Mouse (Mus musculus) adrenal gland, postnatal 25 days (tissue): ENCODE data around the gene Rpl10a. TPM values are rescaled to one million over a fixed set of nuclear protein-coding genes. Genes with fewer than 3 reads are reported as not detected.
A peak's percentile ranks its signal among the peaks of the same experiment; 100 is the strongest.
"Not testable (repeated sequence)": the region's sequence is repeated elsewhere in the genome, so short reads cannot be mapped to it uniquely, and the experiment has no call there.

Source experiments
- DNase-seq: peaks from one replicate; pipeline ENCODE4 v3.0.0; 2021; ENCODE audit warnings: mixed read lengths
- total RNA-seq: library from RNA; stranded (reverse); gene quantifications from 2 replicates; pipeline ENCODE4 v1.2.3, GENCODE M21; 2021

Rpl10a gene
- total RNA-seq, 1 experiment from 2014 or later: 848 TPM

DNA sequence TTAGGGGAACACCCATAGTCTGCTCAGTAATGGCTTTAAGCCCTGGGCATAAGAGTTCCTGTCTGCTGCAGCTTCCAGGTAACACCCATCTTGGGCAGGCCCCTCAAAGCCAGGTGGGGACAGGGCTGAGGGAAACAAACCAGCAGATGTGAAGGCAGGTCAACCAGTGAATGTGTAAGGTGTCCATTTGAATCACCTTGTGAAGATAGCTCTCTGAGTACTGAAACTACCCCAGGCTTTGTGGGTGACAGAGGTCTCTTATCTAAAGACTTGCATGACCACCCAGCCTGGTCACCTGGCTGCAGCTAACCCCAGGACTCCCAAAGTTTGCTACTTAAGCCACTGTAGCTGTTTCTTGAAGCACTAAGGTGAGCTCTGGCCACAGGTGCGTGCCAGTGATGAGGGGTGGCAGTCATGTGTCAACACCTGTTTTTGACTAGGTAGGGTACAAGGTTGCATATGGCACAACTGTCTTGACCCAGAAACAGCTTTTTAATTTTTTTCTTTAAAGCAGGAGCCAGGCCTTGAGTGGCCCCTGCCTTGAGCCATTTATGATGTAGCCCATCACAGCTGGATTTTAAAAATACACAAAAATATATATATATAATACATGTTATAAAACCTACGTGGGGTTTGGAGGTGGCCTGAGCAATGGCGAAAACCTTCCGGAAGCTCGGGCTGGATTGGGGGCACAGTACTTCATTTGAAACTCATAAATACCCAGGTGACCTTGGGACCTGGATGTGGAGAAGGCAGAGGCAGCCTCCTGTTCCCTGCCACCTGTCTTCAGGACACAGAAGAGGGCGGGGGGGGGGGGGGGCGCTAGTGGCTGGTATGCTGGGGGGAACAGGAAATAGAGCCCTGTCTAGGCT is 3.2 kb downstream of the Rpl10a start:
- no peak for DNase-seq

DNA sequence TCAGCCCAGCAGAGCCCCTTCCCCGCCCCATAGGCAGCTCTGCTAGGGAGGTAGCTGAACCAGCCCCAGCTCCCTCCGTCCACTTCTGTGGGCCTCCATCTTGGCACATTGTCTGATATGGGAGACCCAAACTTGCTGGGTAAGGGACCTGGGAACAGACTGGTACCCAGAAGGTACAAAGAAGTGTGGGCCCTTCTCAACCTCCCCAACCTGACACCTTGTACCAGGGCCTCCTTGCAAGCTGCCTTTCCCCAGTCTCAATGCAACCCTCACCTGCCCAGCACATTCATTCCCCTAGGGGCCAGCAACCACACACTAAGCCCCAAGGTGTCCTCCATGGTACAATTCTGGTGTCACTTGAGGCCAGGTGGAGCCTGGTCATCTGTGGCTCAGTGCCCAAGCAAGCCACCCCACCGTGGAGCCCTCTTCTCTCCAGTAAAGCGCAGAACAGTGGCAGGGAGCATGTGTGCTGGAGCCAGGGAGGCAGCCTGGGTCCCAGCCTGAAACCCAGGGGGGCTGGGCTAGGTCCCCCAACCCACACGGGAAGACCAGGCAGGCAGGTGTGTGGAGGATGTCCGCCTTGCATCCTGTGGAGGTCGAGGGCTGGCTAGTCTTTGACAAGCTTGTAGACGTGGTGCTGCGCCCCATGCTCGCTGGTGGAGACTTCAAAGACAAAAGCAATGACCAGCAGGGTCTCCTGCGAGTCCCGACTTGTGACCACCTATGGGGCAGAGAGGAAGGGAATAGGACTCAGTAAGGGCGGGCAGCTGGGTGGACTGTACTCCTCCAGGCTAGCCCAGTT is 4.0 kb downstream of the Rpl10a start:
- no peak for DNase-seq

DNA sequence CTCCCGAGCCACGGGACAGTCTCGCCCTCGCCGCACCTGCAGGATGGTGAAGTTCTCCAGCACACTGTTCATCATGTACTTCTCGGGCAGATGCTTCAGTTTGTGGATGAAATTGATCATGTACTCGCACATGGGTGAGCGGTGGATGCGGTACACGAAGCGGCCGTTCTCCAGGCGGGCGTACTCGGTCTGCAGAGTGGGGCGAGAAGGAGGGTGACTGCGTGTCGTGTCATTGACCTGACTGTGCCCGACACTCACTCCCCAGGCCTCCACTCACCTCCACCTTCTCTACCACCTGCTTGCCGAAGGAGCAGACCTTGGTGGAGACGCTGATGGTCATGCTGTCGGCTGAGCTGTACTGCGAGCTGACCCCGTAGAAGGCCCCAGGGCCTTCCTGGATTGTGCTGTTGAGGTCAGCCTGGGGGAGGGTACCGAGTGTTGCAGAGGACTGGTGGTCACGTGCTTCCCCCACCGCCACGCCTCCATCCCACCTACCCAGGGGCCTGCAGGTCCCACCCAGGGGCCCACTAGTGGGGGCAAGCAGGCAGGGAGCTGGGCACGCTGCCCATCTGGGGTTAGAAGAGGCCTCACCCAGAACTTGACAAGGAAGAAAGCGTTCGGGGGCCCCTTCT is 4.8 kb downstream of the Rpl10a start:
- no peak for DNase-seq

DNA sequence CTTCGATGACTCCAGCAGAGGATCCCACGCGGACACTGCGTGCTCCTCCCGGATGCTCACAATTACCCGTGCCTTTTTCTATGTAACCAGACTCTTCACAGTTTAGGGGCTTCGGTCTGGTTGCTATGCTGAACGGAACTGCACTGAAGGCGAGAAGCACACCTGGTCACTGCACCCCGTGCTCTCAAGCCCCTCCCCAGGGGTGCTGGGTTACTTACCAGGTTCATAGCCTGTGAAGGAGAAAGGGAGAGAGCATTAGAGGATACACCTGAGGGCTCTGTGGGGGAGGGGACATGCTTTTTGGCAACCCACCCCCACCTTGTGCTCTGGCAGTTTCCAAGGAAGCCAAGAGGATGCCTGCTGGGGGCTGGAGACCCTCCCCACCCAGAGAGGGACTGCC is 7.0 kb downstream of the Rpl10a start:
- no peak for DNase-seq

DNA sequence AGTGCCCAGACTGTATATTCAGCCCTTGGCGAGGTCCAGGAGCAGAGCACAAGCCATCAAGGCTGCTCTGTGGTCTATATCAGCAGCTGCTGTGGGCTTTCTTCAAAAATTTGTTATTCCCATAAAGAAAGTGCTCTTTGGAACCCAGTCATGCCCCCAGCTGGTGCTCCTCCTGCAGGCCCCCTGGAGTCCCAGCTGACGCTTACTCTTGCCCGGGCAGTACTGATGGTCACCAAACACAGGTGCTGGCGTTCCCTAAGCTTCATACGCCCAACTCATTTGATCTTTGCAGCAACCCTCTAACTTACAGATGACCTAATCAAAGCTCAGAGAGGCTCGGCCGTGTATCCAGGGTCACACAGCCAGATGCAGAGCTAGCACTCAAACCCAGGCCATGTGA is 9.3 kb downstream of the Rpl10a start:
- no peak for DNase-seq

DNA sequence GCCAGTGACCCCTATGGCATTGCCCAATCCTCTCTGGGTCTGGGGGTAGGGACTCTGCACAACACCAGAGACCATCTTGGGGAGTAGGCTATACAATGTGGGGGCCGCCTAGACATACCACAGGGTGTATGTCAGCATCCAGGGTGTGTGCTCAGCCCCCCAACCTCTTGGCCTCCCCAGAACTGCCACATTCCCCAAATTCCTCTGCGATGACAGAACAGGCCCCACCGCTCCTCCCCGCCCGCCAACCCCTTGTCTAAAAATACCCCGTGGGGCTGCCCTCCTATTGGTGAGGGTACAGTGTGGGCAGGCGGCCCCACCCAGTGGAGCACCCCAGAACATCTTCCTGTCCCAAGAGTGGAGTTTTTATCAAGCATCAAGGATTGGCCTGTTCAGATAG is 12.3 kb downstream of the Rpl10a start:
- DNase-seq: no peak

DNA sequence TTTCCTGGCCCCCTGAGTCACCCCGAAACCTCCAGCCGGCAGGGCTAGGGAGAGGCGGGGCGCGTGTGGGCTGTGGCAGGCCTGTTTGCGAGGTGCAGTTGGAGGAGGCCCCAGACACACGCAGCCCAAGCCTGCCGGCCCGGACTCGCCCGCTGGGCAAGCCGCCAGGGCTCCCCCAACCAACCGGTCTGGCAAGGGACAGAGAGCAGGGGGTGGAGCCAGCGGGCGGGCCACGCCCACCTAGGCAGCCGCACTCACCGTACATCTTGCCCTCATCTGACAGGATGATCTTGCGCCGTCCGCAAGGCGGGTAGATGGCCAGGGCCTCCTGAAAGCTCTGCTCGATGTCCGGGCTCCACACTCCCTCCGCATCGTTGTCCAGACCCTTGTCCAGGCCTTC is 12.8 kb downstream of the Rpl10a start:
- peak; percentile 79 for DNase-seq

DNA sequence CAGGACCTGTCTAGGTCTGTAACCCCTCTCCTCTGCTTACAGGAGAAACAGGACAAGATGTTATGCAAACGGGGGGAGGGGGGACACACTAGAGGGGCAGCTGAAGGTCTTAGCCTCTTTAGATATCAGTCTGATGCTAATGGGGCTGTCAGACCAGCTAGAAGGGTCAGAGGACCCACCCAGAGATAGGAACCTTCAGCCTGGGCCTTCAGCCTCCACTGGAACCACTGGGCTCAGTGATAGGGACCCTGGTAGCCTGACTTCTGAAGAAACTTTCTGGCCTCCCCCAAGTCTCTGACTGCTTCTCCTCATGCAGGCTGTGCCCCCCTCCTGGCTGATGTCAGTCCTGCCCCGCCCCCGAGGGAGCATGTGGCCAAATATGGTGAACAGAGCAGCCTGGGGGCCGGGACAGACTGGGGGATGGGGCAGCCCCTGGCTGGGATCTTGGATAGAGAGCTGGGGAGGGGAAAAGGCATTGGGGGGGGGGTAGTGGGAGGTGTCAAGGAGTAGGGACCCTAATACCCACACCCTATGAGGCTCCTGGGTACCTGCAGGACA is 15.9 kb downstream of the Rpl10a start:
- DNase-seq: no peak

DNA sequence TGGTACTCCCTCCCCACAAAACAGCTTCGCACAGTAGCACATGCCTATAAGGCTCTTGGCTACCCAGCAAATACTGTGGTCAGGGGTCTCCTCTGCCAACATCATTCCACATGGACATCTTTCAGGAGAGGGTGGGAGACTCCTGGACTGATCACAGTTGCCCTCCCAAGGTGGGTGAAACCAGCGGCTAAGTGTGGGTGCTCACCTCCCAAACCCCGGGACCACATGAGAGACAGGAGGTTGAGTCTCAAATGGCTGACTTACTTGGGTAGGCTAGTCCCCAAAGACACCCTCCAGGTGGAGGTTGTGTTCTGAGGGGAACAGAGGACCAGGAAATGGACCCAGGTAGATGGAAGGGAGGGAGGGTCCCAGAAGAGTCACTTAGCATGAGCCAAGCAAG is 16.4 kb downstream of the Rpl10a start:
- no peak for DNase-seq

DNA sequence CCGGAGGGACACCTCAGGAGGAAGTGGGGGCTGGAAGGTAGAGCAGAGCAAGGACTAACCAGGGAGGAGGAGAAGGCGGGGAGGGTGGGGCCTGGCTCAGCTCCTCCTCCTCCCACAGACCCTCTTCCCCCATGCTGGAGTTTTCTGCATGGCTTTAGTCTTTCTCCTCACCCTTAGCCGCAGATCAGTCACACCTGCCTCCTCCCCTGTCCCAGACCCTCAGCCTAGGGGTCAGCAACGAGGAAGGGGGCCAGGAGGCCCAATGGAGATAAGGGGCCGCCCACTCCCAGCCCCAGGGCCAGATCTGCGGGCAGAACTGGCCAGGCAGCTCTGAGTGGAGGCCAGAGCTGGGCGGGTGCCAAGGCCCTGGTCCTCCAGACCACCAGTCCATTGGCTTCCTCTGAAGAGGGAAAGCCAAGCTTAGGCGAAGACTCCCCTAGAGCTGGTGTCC is 17.0 kb downstream of the Rpl10a start:
- no peak for DNase-seq

DNA sequence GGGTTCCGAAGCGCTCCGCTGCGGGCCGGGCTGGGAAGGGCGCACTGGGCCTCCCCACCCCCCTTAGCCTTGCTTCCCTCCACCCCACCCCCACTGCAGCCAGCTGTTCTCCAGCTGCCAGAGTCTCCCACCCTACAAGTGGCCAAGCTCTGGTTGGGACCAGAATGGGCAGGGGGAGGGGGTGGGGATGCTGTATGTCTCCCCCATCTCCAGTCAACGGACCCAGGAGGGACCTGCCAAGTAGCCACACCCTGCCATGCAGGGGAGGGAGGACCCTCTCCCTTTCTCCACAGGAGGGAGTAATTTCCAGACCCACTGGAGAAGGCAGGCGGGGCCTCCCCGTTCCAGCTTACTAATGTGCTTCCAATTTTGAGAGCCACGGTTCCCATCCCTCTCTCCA is 17.6 kb downstream of the Rpl10a start:
- DNase-seq: no peak

DNA sequence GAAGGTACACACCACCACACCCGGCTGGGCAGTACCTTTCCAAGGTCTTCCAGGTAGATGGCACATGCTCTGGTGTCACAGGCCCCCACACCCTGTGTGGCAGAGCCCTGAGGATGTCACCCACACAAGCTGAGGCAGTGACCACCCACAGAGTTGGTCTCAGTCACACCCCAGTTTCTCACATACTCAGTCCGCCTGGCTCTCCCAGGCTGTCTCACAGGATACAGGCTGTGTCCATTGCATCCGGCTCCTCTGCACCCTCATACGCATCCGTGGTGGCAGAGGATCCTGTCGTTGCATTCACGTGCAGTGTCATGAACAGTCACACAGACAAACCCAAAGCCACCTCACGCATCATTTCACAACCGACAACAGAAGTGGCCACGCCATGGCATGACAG is 19.1 kb downstream of the Rpl10a start:
- no peak for DNase-seq

DNA sequence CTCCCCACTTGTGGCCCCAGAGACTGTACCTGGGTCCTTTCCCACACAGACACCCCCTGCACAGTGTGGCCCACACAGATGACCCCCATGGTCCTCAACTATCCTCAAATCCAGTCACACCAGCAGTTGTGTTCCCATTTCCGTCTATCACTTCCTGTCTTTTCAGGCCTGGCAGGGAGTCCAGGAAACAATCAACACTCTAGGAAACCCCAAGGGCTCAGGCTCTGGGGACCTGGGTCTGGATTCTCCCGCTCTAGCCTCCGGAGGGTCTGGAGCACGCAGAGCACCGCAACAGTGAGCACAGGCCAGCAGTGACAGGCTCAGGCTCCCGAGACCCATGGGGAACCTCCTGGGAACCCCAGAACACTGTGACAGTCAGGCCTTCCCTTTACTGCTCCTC is 19.9 kb downstream of the Rpl10a start:
- DNase-seq: no peak

DNA sequence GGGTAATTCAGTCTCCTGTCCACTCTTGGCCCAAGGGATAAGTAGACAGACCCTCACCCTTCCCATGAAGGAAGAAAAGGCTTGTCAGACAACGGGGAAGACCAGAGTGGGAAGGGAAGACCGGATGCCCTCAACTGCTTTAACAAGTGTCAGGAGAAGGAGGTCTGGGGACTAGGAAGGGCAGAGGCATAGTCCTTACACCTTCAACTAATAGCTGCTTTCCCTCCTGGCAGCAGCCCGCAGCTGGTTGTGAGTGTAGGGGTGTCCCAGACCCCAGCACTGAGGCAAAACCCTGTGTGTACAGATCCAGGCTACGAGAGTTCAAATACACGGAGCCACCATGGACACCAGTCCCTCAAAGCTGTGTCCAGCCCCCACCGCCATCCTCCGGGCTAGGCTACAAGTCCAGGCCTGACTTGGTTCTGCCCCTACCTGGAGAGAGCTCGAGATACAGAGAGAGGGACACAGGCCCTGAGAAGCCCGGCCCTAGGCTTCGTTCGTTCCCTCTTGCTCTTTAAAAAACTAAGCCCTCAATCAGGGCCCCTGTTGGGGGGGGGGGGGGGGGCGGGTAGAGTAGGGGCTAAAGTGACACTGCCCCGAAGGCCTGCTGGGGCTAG is 21.1 kb downstream of the Rpl10a start:
- DNase-seq: no peak

DNA sequence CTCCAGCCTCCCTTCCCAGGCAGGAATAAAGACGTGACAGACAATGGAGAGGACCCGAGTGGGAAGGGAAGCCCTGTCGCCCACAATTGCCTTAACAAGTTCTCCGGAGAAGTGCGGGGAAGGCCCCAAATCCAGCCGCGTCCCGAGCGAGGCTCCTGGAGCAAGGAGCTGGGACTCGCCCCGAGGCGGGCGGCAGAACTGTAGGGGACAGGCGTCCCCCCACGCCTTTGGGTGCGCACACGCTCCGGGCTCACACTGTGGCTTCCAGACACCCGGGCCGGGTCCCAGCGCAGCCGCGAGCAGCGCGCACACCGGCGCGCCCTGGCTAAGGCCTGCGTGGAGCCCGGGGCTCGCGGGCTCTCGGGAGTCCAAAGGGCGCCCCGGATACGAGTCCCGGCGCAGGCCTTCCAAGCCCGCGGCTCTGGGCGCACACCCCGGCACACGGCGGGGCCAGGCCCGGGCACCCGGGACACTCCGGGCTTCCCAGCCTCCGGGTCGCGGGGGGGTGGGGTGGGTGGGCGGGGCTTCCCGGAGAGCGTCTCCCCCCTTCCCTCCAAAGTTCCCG is 21.7 kb downstream of the Rpl10a start:
- DNase-seq: peak; percentile 54

DNA sequence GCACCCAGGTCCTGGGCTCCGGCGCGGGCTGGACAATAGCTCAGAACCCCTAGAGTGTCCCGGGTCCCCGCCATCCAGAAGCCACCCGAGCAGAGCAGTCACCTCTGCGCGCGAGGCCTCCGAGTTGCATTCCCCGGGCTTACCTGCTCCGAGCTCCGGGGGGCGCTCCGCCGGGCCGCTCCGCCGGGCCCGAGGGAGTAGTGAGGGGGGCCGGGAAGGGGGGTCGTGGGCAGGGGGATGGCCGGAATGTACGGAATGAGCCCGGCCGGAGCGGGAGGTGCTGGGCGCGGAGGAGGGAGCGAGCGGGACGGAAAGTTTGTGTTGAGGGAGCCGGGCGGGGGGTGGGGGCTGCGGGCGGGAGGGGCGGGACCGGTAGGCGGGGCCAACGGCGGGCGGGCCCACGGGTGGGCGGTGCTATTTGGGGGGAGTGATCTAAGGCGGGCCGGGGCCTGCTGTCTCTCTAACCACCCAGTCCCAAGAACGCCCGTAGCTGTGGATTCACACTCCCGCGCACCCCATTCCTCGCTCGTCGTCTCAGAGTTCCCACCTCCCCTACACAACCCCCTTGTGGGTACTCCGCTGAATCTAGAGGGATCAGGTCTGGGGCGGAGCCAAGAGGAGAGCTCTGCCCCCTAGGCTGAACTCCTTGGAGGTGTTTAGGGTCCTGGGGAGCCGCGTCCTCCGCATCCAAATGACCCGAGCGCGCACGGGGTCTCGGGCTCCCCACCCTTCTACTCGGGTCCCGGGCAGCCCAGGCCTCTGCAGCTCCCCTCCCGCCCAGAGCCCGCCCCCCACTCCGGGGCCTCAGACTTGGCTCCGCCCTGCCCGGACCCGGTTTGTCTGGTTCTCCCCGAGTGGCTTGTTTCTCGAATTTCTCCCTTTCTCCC is 22.4 kb downstream of the Rpl10a start, which contains the start of gene Tead3:
Gene Tead3 (minus strand): TSS at position 352 of the 887 bp plus-strand sequence.
- DNase-seq: peak; percentile 87

DNA sequence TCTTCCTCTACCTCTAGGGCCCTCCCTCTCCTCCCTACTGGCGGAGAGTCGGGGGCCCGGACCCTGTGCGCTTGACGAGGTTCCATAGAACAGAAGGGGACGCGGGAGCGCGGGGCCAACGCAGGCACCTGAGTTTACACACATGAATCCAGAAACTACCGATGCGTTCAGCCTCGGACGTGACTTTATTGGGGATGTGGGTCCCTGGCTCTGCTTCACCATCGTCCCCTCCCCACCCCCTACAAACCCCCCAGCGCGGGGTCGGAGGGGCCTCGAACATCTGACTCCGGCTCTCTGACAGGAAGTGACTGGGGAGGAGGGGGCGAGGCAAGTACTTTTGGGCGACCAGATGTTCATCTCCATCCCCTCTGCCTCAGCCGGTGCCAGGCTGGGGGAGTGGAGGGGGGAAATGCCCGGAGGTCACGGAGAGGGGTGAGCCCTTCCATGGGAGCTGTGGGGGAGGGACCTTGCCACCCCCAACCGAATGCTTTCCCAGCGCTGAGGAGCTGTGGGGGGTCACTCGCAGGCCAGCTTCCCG is 23.2 kb downstream of the Rpl10a start:
- DNase-seq: no peak

DNA sequence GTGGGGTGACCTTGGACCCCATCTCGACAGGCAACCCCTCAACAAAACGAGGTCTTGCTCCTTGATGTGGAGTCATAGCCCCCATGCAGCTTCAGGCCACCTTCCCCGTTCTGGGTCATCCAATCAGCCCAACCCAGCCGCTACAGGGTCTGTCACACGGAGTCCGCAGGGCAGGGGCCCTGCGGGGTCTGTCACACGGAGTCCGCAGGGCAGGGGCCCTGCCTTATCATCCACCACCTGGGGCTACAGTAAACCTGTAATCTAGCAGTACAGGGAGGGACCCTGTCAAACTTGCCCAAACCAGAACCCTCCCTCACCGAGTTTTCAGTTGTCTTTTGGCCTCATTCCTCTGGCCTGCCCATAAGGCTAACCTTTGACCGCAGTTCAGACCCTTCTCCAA is 23.7 kb downstream of the Rpl10a start:
- DNase-seq: no peak

DNA sequence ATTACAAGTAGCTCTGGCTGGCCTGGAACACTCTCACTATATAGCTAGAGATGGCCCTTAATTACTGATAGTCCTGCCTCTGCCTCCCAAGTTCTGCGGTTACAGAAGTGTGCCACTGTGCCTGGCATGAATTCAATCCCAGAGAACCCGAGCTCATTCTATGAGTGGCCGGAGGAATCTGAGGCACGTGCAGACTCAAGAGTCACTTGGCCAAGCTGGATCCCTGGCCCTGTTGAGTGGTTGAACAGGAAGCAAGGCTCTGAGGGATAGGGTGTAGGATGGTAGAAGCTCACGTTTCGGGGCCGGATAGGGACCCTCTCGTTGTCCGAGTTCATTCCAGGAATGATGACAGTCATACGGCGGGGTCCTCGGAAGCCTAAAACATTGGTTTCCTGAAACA is 27.6 kb downstream of the Rpl10a start:
- DNase-seq: no peak

DNA sequence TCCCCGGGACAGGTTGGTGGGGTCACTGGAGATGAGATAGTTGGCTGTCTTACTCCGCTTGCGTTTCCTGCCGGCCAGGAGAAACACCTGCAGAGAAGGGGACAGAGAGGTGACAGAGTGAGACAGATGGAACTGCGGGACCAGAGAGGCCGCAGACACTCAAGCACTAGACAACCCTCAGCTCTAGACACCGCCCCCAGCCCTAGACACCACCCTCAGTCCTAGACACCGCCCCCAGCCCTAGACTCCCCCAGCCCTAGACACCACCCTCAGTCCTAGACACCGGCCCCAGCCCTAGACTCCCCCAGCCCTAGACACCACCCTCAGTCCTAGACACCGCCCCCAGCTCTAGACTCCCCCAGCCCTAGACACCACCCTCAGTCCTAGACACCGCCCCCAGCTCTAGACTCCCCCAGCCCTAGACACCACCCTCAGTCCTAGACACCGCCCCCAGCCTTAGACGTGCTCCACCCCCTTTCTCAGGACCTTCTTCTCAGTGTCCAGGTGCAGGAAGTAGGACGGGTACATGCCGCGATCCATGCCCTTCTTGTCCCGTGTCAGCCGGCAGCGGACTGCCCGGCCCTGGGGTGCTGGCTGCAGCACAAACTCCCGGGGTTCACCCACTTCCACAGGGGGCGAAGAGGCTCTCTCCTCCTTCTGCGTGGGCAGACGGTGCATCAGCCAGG is 30.4 kb downstream of the Rpl10a start:
- DNase-seq: not testable (repeated sequence)
